Mouse (Mus musculus) forebrain, embryonic 11.5 days (tissue): ENCODE results near the gene Slco3a1. TPM values are rescaled to one million over a fixed set of nuclear protein-coding genes. Genes with fewer than 3 reads are reported as not detected.

Experiments
- microRNA-seq: library from miRNA; unstranded; fragments of <30 nt; microRNA quantifications from one replicate; pipeline ENCODE4, GENCODE M21; 2016; ENCODE audit not compliant: insufficient number of aligned reads
- polyA plus RNA-seq: library from polyadenylated mRNA; unstranded; fragments of >200 nt; fragmentation: Nextera tagmentation; extraction: Ambion mirVana; gene quantifications from 2 replicates; pipeline ENCODE4 v1.2.1, GENCODE M21; 2014

Slco3a1 gene
- polyA plus RNA-seq, 1 experiment from 2014 or later, result 6.1 TPM

Small RNA genes within 50 kb of the gene (microRNA-seq; reads per million reads assigned to microRNA genes)
- not detected for gene Gm27459
